Mouse (Mus musculus): ENCODE measurements at regions not wholly inside any gene's neighbourhood (a gene's known extent, or its start where the extent isn't known, plus 50 kb on each side); places are given as distances from the start of the nearest gene placed in this dataset.

DNA sequence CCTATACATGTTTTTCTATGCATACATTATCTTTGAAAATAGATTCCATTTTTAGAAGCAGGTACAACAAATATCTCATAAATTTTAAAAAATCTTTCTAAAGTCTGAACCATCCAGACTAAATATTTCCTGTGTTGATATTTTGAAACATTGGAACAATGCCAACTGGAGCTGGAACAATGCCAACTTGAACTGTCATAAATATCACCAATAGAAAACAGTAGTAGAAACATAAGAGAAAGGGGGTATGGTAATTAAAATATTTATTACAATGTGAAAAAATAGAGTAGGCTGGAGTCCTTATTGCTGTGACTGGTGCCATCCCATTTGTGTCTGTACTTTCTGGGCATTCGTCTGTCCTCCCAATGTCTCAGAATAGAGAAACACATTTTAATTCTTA is 286.9 kb upstream of the Mctp2 start:
- DNase-seq, result peak; percentile 19

DNA sequence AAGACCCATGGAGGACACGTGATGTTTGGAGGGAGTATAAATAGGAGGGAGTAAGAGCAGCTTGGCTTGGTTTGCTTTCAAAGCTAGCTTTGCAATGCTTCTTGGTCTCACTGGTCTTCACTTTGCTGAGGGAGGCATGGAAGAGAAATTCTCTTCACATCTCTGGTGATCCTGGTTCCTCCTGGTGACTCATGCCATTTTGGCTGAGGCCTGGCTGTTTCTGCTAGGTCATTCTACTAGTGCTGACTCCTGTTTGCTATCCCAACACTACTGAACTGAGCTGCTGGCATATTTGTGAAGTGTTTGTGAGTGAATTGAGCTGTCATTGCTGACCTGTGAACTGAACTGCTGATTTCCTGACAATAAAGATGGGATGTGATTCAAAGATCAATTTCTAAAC is 288.3 kb upstream of the Mctp2 start:
- DNase-seq, result no peak

DNA sequence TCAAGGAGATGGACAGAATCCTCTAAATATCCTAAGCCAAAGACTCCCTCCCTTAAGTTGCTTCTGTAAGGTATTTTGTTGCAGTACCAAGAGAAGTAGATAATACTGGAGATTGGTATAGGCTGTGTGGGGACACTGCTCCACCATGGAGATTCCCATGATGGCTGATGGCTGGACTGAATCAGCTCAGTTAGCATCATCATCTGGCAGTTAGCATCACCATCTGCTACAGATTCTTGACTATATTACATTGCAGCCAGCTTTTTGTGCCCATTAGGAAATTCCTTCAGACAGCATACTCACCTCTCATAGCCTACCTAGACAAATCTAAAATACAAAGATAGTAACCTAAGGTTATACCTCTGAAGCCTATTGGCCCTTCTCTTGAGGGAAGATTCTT is 290.6 kb upstream of the Mctp2 start:
- DNase-seq, result no peak

DNA sequence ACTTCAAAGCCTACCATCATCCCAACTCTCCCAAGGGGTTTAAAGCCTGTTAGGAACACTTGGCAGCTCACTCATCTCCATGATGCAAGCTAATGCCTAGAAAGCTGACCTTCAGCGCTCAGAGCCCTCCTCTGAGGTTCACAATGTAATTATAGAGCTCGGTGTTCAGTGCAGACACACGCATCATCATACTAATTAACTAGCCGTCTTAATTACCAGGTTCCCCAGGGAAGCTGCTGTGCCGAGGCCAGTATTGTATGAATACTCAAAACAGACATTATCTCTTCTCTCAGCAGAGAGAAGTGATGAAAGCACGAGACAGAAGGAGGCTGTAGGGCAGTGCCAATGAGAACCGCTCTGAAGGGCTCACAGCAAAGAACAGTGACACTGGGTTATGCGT is 295.5 kb upstream of the Mctp2 start:
- no peak for DNase-seq

DNA sequence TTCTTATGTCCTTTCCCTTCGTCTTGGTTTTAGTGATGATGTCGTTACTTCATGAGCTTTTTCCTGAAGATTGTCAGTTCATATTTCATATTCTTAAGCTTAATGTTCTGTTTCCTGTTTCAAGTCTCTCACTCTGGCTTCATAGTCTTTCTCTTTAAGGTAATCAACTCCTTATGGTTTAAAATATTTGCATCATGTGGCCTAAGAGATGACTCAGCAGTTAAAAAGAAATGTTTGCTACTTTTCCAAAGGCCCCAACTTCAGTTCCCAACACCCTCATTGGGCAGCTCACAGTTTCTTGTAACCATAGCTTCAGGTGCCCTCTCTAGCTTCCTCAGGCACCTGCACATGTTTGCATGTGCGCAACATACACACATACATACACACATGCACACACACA is 303.4 kb upstream of the Mctp2 start:
- no peak for DNase-seq

DNA sequence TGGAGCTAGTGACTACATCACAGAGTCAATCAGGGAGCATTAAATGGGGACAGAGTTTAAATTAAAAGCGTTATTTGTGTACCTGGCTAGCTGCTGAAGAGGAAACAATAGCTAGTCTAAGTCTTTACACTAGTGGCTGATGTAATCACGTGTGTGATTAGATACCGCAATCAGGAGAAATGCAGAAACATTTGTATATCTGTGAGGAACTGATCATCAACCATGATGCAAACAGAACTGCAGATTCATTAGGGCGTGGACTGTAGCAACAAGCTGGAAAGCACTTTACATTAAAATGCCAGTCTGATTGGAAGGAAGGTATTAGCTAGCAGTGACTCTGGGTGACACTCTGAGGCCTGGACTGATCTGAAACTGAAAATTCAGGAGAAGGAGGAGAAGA is 308.8 kb upstream of the Mctp2 start:
- DNase-seq, result no peak

DNA sequence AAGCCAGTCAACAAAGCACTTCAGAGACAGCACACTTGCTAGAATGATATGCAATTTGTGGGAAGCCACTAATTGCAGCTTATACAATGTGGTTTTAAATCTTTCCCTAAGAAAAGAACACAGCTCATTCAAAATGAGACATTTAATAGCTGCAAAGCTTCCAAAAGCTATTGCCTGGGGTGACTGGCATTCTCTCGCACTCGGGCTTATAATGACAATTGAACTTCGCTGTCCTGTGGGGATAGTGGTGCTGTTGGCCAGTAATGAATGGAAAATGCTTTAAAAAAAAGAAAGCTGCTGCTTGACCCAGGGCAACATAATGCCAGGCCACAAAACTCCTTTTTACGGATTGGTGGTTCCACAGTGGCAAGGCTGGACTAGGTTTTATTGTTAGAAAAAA is 321.0 kb upstream of the Mctp2 start:
- no peak for DNase-seq

DNA sequence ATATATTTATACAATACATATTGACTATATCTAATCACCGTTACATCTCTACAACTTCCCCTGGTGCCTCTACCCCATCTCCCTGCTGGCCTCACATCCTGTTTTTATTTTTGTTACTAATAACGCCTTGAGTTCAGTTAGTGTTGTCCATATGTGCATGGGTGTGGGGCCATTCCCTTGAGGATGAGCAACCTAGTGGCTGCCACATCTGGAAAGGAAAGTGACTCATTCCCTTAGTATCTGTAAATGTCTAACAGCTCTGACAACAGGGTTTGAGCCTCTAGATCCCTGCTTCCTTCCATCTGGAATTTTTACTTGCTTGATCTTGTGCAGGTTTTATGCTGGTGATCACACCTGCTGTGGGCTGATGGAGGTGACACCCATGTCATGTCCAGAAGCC is 333.2 kb upstream of the Mctp2 start:
- no peak for DNase-seq

DNA sequence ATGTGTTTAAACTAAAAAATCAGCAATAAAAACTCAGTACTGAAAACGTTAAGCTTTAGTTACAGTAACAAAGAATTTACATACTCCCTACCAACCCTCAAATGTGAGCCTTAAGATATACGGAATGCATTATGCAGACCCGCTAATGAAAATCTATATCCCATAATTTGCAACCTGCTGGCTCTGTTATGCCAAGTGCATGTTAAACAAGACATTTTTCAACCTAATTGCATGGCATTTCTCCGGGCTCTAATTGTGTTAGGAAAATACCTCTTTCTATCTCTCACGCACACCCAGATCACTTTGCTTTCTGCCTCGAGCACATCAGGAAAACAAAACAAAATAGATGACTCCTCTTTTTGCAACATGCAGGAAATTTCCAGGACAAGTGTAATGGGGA is 368.6 kb upstream of the Mctp2 start:
- no peak for DNase-seq

DNA sequence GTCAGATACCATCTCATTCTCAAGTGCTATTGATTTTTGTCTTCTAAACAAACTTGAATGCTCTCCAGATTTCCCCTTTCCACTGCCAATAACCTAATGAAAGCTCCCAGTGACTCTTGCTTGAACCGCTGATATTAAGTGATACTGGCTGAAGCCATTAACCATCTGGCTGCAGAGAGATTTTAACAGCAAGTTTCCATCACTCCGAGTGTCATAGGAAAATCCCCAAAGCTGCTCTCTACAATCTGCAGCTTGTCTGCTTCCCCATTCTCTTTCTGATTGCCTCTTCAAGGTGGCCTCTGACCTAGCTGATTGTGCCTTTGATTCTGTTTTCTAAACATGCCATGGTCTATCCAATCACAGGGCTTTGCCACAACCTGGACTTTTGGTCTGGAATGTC is 379.4 kb upstream of the Mctp2 start:
- no peak for DNase-seq

DNA sequence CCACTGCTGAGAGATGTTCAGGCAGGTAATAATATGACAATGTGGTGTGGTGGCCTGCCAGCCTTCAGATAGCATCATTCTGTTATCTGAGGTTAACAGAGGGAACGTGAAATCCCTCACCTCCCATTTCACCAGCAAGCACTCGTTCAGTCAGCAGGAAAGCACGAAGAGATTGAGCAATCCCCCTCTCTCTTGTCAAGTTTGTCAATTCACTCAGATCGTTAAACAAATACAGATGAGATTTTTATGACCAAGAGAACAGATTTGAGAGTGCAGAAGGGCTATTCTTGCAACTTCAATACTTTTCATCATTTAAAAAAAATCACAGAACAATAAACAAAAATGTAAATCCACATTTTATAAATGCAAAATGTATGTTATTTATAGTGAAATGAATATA is 380.9 kb upstream of the Mctp2 start:
- no peak for DNase-seq

DNA sequence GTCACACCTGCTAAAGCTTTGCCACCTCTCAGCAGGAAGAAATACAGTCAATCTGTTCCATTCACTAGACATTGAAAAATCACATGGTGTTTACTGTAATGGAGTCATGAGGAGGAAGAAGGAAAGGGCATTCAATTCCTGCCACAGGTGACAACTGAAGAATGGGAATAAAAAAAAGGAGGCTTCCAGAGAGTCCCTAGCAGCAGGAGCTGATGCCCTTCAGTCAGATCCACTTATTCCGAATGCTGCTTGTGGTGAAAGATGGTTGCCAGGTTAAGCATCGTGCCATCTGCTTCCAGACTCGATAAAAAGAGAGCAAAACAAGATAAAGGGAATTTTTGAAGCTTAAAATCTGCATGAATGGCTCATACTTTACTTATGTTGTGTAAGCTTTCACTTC is 385.0 kb upstream of the Mctp2 start:
- DNase-seq, result no peak

DNA sequence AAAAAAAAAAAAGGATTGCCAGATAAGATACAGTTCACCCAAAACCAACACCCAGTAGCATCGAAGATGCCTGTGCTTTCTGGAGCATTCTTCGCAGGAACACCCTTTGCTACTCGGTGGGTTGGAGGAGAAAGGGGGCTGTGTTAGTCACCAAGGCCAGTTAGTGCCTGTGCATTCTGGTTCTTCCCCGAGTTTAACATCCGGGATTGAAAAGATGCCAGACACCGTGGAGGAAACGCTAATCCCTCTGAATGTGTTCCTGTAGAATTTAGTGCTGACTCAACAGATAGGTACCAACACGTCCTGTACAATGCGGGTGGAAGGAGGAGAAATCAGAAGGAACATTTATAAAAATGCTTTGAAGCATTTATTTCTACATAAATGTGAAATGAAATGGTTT is 385.5 kb upstream of the Mctp2 start:
- DNase-seq, result no peak

DNA sequence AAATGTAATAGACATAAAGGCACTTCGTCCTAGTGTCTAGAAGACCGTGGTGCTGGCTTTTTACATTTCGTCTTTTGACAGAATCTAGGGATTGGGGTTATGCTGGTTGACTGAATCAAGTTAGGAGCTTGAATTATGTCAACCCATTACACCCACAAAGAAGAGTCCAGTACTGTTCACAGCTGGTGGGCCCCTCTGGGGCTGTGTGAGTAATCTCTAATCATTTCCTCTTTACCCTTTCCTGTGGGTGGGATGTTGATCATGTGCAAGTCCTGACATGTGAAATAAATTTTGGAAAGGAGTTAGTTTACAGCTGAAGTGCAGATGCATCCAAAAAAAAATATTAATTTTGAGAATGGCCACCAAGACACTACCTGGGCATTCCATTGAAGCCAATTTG is 390.3 kb upstream of the Mctp2 start:
- peak; percentile 9 for DNase-seq

DNA sequence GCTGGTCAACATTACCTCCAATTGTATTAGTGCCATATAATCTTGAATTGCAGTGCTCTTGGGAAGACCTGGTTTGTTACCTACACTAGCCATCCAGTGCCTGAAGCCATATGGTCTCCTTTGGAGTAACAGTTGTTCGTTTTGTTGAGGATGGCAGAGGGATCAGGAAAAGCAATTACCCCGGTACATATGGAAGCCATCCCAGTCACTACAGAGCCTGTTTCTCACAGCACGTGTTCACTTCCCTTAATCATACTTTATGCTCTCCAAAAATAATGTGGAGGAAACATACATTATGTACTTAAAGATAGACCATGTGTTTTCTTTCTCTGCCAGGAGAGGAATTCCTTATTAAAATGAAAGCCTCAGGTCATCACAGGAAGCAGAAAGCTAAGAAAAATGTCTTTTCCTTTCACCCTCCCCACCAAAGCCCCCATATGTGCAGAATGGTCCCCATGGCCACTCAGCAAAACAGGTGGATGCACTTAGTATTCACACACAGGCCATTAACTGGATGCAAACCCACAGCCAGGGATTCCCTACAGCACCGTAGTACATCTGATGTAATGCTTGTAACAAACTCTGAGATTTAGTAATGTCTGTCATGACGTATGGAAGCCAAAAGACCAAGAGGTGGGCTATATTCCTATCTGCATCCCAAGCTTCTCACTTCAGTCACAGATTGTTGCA is 397.4 kb upstream of the Mctp2 start:
- DNase-seq, result no peak

DNA sequence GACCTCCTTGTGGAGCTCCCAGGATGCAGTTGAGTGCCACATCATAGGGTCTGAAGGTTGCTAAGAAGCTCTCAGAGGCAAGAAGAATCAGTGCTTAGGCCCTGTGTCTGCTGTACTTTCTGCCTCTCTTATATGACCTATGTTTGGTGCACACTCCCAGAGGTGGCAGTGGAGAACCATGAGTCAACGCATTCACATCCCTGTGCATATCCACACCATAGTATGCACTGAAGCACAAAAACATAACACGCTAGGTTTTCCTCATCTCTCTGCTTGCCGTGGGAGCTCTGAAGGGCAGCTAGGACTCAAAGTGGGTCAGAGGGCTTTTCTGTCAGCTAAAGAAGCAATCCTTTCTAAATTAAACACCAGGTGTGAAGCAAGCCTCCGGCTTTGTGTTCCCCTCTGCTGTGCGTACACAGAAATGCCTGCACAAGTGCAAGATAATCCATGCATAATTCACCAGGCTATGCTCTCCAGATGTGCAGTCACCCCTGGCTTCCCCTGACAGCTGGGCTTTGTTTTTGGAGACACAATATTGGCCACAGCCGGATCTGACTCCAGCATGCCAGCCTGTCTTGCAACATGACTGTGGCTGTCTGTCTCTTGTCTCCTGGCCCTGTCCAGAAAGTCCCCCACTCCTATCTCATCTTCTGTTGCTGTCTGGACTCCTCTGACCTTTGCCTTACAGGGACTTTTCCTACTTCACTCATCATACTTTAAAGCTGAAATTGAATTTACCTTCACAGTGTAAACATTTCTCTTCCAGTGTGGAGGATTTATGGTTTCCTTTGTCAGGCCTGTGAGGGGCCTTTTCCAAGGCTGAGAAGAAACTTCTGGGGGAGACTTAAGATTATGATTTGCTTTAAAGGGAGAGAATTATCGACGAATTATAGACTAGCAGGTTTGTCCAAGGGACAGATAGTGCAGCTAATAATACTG is 405.1 kb upstream of the Mctp2 start:
- peak; percentile 24 for DNase-seq

DNA sequence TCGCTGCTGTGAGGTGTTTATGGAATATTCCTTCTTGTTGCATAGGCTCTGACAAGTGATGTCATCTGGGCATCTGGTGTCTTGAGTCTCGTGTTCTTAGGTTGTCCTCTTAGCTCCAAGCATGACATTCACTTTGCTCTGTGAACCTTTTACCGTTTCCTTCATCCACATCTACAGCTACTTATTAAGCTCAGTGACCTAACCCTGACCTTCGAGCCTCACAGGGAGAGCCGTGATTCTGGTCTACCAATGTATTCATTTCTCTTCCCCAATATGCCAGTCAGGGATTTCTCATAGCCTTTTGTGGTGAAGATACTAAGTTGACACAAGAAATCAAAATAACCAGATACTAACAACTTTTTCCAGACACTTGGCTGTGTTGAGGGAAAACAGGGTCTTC is 409.0 kb upstream of the Mctp2 start:
- DNase-seq, result no peak

DNA sequence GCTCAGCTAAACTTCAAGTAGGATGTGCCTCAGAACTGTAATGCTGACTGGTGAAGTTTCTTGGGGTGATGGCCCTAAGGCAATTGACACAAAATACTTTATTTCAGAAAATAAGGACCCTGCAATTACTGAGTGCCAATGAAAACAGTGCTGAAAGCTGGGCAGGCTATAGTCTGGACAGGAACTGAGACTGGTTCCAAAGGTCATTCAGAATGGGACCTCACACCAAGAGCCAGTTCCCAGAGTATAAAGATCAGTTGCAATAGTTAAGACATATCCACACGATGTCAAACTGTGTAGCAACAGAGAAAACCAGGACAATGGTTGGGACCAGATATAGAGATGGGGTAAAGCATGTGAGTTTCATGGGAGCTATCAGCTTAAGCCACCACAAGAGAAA is 409.6 kb upstream of the Mctp2 start:
- no peak for DNase-seq

DNA sequence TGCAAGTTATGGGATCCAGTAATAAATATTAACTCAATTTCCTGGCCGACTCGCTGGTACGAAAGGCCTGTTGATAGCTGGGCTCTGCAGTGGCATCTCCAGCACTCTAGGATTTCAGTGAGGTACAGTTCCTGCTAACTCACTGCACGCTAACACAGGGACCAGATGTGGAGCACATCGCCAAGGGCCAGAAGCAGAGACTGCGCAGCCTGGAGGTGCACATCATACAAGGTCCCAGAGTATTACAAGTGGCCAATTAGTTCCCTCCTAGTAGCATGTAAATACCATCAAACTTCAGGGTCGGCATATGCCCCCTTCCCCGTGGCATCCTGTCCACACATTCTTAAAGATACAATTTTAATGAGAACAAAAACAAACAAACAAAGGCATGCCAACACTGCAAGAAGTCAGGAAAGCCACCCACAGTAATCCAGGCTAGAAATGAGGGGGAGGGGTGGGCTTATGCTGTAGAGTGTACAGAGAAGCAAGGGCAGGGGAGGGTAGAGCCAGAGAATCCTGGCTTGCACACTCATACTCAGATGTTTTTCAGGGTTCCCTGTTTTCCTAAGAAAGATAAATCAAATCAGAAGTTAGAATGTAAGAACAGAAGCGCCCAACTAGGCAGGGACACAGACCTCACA is 419.9 kb upstream of the Mctp2 start:
- no peak for DNase-seq

DNA sequence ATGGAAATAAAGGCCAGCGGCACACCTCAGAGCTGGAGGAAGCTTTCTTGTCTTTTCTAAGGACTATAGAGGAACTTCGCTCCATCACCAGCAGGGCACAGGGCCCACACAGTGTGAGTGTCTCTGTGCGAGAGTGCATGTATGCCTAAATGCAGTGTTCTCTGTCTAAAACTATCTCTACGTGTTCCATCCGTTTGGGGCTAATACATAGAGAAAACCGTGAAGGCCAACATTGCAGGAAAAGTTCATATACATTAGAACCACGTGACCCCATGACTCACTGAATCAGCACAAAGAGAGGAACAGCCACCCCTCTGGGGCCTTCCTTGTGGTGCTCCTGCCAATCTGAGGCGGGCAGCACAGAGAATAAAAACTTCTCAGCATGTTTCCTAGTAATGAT is 431.4 kb upstream of the Mctp2 start:
- no peak for DNase-seq

DNA sequence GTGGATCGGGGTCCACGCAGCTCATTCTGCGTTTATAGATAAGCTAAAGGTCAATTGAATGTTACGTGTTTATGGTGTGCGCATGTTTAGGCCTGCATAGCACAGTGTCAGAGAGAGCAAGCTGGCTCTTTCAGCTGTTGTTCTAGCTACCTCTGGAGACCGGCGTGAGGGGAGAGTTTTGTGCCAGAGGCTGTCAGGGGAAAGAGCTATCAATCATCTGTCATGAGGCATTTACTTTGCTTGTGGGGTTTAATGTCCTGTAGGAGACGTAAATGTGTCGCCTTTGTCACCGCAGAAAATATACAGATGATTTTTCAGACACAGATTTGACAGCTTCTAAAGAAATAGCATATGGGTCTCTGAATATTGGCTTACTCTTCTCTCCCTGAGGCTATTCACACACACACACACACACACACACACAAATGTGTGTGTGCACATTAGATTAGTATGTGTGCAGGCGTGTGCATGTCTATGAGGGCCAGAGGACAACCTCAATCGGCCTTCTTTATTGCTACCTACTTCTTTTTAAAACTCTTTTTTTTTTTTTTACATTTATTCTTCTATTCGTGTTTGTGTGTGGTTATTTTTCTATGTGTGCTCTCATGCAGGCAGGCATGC is 432.0 kb upstream of the Mctp2 start:
- DNase-seq, result no peak

DNA sequence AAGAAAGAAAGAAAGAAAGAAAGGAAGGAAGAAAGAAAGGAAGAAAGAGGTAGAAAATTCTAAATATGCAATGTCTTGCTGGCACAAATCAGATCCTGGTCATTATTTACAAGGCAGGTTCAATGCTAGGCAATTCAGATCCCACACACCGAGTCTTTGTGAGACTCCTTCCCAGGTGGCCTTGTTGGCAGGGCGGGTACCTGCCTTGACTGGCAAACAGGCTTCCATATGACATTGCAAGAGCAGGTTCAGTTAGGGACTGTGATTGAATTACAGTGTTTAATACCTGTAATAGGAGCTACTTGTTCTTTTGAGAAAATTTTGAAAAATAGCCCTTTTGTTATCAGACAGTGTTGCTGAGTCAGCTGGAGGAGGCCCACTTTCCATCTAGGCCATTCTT is 436.0 kb upstream of the Mctp2 start:
- no peak for DNase-seq

DNA sequence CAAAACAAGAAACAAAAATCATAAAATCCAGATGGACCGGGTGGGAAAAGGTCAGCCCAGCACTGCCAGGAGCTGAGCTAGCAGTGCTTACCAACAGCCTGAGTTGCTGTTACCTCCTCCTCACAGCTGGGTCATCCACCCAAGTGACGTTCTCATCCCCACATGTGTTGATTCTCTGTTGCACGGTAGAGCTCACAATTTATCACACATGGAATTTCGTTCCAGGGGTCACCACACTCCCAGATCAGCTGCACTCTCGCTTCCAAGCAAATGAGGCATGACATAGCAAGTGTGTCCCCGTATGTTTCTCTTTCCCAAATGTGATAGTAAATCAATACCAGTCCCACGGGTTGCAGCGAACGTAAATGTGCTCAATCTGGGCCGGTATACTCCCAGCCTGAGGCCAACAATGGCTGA is 445.1 kb upstream of the Mctp2 start:
- DNase-seq, result no peak
